Mouse (Mus musculus) urinary bladder, adult 18-20 months (tissue): ENCODE results near the gene Vmn1r115.
"Not testable (repeated sequence)": the region's sequence is repeated elsewhere in the genome, so short reads cannot be mapped to it uniquely, and the experiment has no call there.

Experiments
- DNase-seq, 2 experiments: peaks; one replicate each; pipeline ENCODE4 v3.0.0; 2022; ENCODE audit warnings: low spot score in 2 of 2, mixed read lengths in 2 of 2

Vmn1r115 gene

GRCm38 (mm10) chr7:20844885-20845284 is at the start of gene Vmn1r115:
Gene Vmn1r115 (minus strand): TSS chr7:20844985.
- DNase-seq, result not testable (repeated sequence)

- DNase-seq, result not testable (repeated sequence)
These were observed 39.2 kb upstream of the Vmn1r115 start, which contains the start of gene Vmn1r117 for GRCm38 (mm10) chr7:20884021-20884420. Gene Vmn1r117 (minus strand): TSS chr7:20884121.

GRCm38 (mm10) chr7:20871956-20872355 is 27.2 kb upstream of the Vmn1r115 start, which contains the start of gene Vmn1r116:
Gene Vmn1r116 (plus strand): TSS chr7:20872256.
- not testable (repeated sequence) for DNase-seq

GRCm38 (mm10) chr7:20812086-20812485 is 32.7 kb downstream of the Vmn1r115 start, which contains the start of gene Vmn1r114:
Gene Vmn1r114 (minus strand): TSS chr7:20812186.
- DNase-seq, result not testable (repeated sequence)
